Mouse (Mus musculus): ENCODE measurements around the gene AF067061.
"Not testable (repeated sequence)": the region's sequence is repeated elsewhere in the genome, so short reads cannot be mapped to it uniquely, and the experiment has no call there.

GRCm38 (mm10) chr13:120220922-120221321 is 42.0 kb upstream of the AF067061 start:
- not testable (repeated sequence) for TF ChIP-seq CTCF (IDR thresholded peaks at IDR 0.05; ENCODE audit: borderline replicate concordance, control insufficient read depth, extremely low read depth, insufficient read depth, low read length, poor library complexity); POLR2A (IDR thresholded peaks at IDR 0.05; ENCODE audit: control insufficient read depth, extremely low read depth, insufficient read depth, low read length, poor library complexity)
